Mouse (Mus musculus): ENCODE data around the gene Zfp383. TPM values are rescaled to one million over a fixed set of nuclear protein-coding genes. Genes with fewer than 3 reads are reported as not detected.

The Zfp383 gene
- total and polyA plus RNA-seq, 2 experiments from 2014 or later, result 4.1 to 6.6 TPM

DNA sequence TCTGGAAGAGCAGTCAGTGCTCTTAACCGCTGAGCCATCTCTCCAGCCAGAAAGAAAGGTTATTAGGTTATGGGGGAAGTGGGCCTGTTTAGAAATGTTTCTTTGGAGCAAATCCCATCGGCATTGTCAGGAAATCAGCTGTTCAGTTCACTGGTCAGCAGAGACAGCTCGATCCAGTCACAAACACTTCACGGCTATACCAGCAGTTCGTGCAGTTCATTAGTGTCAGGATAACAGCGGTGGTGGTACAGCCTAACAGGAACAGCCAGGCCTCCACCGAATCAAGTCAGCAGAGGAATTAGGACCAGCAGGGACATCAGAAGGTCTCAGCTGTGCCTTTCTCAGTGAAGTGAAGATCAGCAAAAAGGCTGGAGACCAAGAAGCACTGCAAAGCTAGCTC lies 27.1 kb upstream of the Zfp383 start:
- Histone ChIP-seq H3K27me3 (ENCODE audit: insufficient read depth, low read length) (no peaks in the 10 kb centered on the region), H3K9me3 (ENCODE audit: low read length) (0 out of 2 replicates have a peak, but pooled peaks cover 2% of the 10 kb centered on the region), H3K4me1 (ENCODE audit: insufficient read depth, low read length) (no peaks in the 10 kb centered on the region), H3K36me3 (ENCODE audit: insufficient read depth, low read length) (peaks cover 5% of the 10 kb centered on the region), H3K4me2 (ENCODE audit: low read depth, low read length) (no peak overlapping the region), H3K27ac (no peak overlapping the region), H3K4me3 (ENCODE audit: low read length) (no peak overlapping the region), H3K9ac (replicated peaks; ENCODE audit: low read length) (no peak overlapping the region)
- no peak for ATAC-seq
- no peak for DNase-seq (ENCODE audit: low spot score)
- no peak for TF ChIP-seq CTCF (IDR thresholded peaks at IDR 0.05; ENCODE audit: low read depth)
- WGBS, result 88% methylated on average over 7 of the region's 7 CpGs

DNA sequence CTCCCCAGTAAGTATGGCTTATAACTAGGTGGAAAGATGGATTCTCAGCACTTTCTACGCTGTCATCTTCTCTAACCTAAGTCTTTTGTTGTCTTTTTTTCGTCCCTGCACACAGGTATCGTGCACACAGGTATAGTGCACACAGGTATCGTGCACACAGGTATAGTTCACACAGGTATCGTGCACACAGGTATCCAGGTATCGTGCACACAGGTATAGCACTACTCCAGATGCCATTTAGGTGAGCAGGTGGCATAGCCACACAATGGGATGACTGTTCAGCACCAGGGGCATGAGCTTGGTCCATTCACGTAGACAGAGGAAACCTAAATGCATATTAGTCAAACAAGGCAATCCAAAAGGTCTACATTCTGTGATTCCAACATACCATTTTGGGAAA lies 17.5 kb upstream of the Zfp383 start:
- Histone ChIP-seq H3K27me3 (ENCODE audit: insufficient read depth, low read length) (no peaks in the 10 kb centered on the region), H3K4me2 (ENCODE audit: low read depth, low read length) (no peak overlapping the region), H3K9me3 (ENCODE audit: low read length) (peaks cover 26% of the 10 kb centered on the region), H3K4me1 (ENCODE audit: insufficient read depth, low read length) (no peaks in the 10 kb centered on the region), H3K36me3 (ENCODE audit: insufficient read depth, low read length) (peaks cover 34% of the 10 kb centered on the region), H3K4me3 (ENCODE audit: low read length) (no peak overlapping the region), H3K27ac (no peak overlapping the region), H3K9ac (replicated peaks; ENCODE audit: low read length) (no peak overlapping the region)
- WGBS, result 98% methylated on average over 7 of the region's 7 CpGs
- DNase-seq (ENCODE audit: low spot score), result no peak
- TF ChIP-seq CTCF (IDR thresholded peaks at IDR 0.05; ENCODE audit: low read depth), result no peak
- ATAC-seq, result no peak

DNA sequence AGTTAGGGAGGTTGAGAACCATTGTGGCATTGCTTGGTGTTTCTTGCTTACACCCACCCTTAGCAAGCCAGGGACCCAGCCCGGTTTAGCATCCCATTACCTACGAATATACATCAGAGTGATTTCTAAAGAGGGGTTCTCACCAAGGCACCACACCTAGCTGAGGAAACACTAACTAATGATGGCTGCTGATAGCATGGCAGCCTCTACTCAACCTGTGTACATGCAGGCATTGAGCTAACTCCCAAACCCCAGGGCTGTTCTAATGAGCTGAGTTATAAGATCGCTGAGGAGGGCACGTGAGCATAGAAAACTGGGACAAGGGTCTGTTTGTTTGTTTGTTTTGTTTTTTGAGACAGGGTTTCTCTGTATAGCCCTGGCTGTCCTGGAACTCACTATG lies 15.3 kb upstream of the Zfp383 start:
- H3K4me3 ChIP-seq (ENCODE audit: low read length), result no peak overlapping the region
- 98% methylated on average over 4 of the region's 4 CpGs for WGBS
- no peak overlapping the region for H3K27ac ChIP-seq
- no peak for TF ChIP-seq CTCF (IDR thresholded peaks at IDR 0.05; ENCODE audit: low read depth)
- H3K9me3 ChIP-seq (ENCODE audit: low read length), result peaks cover 25% of the 10 kb centered on the region
- H3K36me3 ChIP-seq (ENCODE audit: insufficient read depth, low read length), result peaks cover 52% of the 10 kb centered on the region
- ATAC-seq (no peak), DNase-seq (ENCODE audit: low spot score) (no peak)
- H3K27me3 ChIP-seq (ENCODE audit: insufficient read depth, low read length), result no peaks in the 10 kb centered on the region
- no peaks in the 10 kb centered on the region for H3K4me1 ChIP-seq (ENCODE audit: insufficient read depth, low read length)
- H3K9ac ChIP-seq (replicated peaks; ENCODE audit: low read length), result no peak overlapping the region
- H3K4me2 ChIP-seq (ENCODE audit: low read depth, low read length), result no peak overlapping the region

DNA sequence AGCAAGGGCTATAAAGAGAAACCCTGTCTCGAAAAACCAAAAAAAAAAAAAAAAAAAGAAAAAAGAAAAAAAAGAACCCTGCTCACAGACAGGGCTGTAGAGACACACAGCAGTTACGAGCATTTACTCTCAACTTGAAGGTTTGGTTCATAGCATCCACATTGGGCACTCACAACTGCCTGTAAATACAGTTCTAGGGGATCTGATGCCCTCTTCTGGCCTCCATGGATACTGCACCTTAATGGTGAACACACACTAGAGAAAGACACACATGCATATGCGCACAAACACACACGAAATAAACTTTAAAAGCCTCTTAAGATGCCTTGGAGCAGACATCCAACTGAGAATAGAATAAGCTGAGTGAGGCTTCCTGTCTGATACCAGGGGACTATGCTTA lies 9.7 kb upstream of the Zfp383 start:
- TF ChIP-seq CTCF (IDR thresholded peaks at IDR 0.05; ENCODE audit: low read depth), result no peak
- WGBS, result 89% methylated on average over 4 of the region's 4 CpGs

DNA sequence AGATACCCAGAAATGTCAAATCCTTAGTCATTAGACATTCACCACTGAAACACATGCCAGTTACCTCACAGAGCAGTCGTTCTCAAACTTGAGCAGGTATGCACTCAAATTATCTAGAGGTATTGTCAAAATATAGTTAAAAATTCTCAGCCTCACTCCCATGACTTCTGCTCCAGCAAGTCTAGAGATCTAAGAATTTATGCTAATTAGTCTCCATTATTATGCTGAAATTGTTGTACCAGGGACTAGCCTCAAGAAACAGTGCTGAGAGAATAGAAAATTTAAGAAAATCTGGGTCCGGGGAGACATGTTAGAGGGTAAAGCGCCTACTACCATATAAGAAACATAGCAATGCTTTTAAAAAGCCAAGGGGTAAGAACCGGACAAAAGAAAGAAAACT lies 3.9 kb upstream of the Zfp383 start:
- no peak overlapping the region for H3K9ac ChIP-seq (replicated peaks; ENCODE audit: low read length)
- no peak for DNase-seq (ENCODE audit: low spot score)
- no peak overlapping the region for H3K27ac ChIP-seq
- H3K36me3 ChIP-seq (ENCODE audit: insufficient read depth, low read length), result peaks cover 14% of the 10 kb centered on the region
- WGBS, result 94% methylated on average over 4 of the region's 4 CpGs
- TF ChIP-seq CTCF (IDR thresholded peaks at IDR 0.05; ENCODE audit: low read depth), result no peak
- no peaks in the 10 kb centered on the region for H3K9me3 ChIP-seq (ENCODE audit: low read length)
- no peak overlapping the region for H3K4me2 ChIP-seq (ENCODE audit: low read depth, low read length)
- no peaks in the 10 kb centered on the region for H3K27me3 ChIP-seq (ENCODE audit: insufficient read depth, low read length)
- H3K4me1 ChIP-seq (ENCODE audit: insufficient read depth, low read length), result no peaks in the 10 kb centered on the region; the same call in 1 of the 2 replicates
- no peak for ATAC-seq
- H3K4me3 ChIP-seq (ENCODE audit: low read length), result no peak overlapping the region

More for the DNA sequence above, 9.7 kb upstream of the Zfp383 start:
- no peak overlapping the region for H3K4me2 ChIP-seq (ENCODE audit: low read depth, low read length)
- H3K4me3 ChIP-seq (ENCODE audit: low read length), result no peak overlapping the region
- ATAC-seq (no peak), DNase-seq (ENCODE audit: low spot score) (no peak)
- peaks cover 65% of the 10 kb centered on the region for H3K36me3 ChIP-seq (ENCODE audit: insufficient read depth, low read length)
- H3K4me1 ChIP-seq (ENCODE audit: insufficient read depth, low read length), result no peaks in the 10 kb centered on the region
- no peaks in the 10 kb centered on the region for H3K27me3 ChIP-seq (ENCODE audit: insufficient read depth, low read length)
- H3K9me3 ChIP-seq (ENCODE audit: low read length), result peaks cover 27% of the 10 kb centered on the region
- H3K27ac ChIP-seq, result no peak overlapping the region
- no peak overlapping the region for H3K9ac ChIP-seq (replicated peaks; ENCODE audit: low read length)

DNA sequence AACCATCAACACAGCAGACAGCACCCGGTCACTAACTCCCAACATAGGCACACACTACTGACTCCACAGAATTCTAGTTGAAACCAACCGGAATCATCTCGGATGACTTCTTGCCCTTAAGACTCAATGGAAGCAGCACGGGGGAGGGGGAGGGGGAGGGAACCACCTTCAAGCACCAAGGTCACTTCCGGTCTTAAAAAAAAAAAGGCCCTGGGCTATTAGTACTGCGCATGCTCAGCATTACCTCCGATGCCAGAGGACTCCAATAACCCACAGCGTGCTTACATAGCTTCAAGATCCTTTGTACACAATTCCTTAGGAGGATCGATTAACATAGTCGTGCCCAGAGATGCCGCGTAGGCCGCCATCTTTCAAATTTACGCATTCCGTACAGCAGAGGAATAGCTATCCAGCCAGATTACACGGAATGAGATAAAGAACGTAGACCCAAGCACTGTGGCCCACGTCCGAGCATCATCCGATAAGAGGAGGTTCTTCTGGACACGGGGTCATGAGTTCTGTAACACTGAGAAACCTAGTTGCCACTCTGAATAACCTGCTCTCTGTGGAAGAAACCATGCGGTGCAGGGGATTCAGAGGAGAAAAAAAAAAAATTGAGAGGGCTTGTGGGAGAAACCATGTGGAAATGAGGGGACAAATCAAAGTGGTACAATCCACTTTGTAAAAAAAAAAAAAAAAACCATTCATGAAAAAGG lies 1.9 kb upstream of the Zfp383 start, which contains the start of gene Zfp27:
Gene Zfp27, minus strand, starts transcription at position 607 of the 716 bp plus-strand sequence.
- peak within 1 kb of the TSS; percentile 59 for H3K4me2 ChIP-seq (ENCODE audit: low read depth, low read length)
- ATAC-seq (peak; percentile 90), DNase-seq (ENCODE audit: low spot score) (peak; percentile 95)
- under 1% methylated on average over 22 of the region's 22 CpGs for WGBS
- peak within 1 kb of the TSS; percentile 63 for H3K4me3 ChIP-seq (ENCODE audit: low read length)
- no peaks in the 10 kb centered on the region for H3K27me3 ChIP-seq (ENCODE audit: insufficient read depth, low read length)
- peak within 1 kb of the TSS; percentile 90 for H3K27ac ChIP-seq
- peak within 1 kb of the TSS; percentile 53 for H3K9ac ChIP-seq (replicated peaks; ENCODE audit: low read length)
- H3K36me3 ChIP-seq (ENCODE audit: insufficient read depth, low read length), result peaks cover 4% of the 10 kb centered on the region; the same call in 1 of the 2 replicates
- no peaks in the 10 kb centered on the region; the same call in 1 of the 2 replicates for H3K4me1 ChIP-seq (ENCODE audit: insufficient read depth, low read length)
- H3K9me3 ChIP-seq (ENCODE audit: low read length), result no peaks in the 10 kb centered on the region
- 0 out of 2 replicates have a peak, but pooled peaks have one; percentile 12 for TF ChIP-seq CTCF (IDR thresholded peaks at IDR 0.05; ENCODE audit: low read depth)

DNA sequence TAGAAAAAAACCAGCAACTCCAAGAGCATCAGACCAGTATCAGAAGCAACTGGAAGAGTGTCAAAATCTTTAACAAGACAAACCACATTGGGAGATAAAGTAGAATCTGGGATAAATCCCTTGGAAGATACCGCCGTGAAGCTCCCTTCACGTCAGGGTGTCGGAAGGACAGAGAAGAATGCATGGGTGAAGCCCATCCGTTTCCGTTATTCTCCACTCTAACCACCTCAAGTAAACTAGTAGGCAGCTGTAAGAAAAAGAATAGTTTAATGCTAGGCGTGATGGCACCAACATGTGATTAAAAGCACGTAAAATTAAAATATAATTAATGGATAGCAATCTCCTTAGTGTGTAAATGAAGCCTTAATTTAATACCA lies 1.4 kb upstream of the Zfp383 start:
- DNase-seq (ENCODE audit: low spot score) (no peak), ATAC-seq (no peak; the same call in 1 of the 2 replicates)
- peak overlapping the region; percentile 59 for H3K4me2 ChIP-seq (ENCODE audit: low read depth, low read length)
- H3K36me3 ChIP-seq (ENCODE audit: insufficient read depth, low read length), result peaks cover 4% of the 10 kb centered on the region; the same call in 1 of the 2 replicates
- peak overlapping the region; percentile 63 for H3K4me3 ChIP-seq (ENCODE audit: low read length)
- no peaks in the 10 kb centered on the region; the same call in 1 of the 2 replicates for H3K4me1 ChIP-seq (ENCODE audit: insufficient read depth, low read length)
- H3K27ac ChIP-seq, result peak overlapping the region; percentile 90
- no peaks in the 10 kb centered on the region for H3K27me3 ChIP-seq (ENCODE audit: insufficient read depth, low read length)
- H3K9ac ChIP-seq (replicated peaks; ENCODE audit: low read length), result peak overlapping the region; percentile 53; the same call in 1 of the 2 replicates
- WGBS, result 12% methylated on average over 8 of the region's 8 CpGs
- no peak for TF ChIP-seq CTCF (IDR thresholded peaks at IDR 0.05; ENCODE audit: low read depth)
- no peaks in the 10 kb centered on the region for H3K9me3 ChIP-seq (ENCODE audit: low read length)
